Mouse (Mus musculus) cerebellum, adult 11 months (tissue): ENCODE data around the gene Cldn9.

Experiments used
- DNase-seq: peaks from one replicate; pipeline ENCODE4 v3.0.0; 2022

The Cldn9 gene

DNA sequence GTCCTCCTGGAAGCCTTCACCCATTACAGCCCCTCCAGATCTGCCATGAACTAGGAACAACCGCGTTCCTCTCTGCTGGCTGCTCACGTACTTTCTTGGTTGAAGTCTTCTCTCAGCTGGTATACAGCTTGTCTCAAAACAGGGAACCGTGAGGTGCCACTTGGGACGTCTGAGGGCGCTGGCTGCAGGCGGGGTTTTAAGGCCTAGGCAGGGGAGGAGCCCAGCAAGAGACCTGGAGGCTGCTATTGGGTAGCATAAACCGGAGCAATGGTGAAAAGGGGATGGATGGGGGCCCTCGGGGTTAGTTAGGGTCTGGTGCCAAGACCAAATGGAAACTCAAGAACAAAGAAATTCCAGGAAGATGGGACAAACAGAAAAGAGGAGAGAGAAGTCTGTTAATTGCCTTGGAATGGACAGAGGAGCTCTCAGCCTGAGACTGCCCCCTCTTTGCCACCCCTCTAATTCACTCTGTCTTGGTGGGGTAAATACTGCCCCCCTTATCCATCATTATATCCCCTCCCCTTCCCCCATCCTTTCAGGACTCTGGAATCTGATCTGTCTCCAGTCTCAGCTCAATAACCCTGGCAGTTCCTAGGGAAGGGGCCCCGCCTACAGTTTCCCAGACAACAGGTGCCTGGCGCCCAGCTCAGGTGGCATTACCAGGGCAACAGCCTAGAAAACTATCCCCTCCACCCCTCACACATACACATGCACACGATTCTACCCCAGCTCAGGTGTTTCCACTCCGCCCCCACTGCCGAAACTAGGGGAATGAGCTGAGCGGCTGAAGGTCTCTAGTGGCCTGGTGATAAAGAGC lies at the start of gene Cldn9:
Gene Cldn9, minus strand, starts transcription at position 171 of the 817 bp plus-strand sequence.
- DNase-seq, result no peak

DNA sequence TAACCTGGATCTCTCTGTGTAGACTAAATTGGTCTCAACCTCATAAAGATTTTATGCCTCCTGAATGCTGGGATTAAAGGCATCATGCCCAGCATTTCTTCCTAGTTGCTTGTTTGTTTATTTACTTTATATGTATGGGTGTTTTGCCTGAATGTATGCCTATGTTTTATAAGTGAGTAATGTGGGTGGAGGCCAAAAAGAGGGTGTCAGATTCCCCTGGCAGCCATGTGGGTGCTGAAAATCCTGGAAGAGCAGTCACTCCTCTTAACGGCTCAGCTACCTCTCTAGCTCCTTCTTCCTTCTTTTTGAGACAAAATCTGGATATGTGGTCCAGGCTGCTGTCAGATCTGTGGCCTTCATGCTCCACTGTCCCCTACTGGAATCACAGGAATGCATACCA lies 46.6 kb upstream of the Cldn9 start:
- DNase-seq, result no peak

DNA sequence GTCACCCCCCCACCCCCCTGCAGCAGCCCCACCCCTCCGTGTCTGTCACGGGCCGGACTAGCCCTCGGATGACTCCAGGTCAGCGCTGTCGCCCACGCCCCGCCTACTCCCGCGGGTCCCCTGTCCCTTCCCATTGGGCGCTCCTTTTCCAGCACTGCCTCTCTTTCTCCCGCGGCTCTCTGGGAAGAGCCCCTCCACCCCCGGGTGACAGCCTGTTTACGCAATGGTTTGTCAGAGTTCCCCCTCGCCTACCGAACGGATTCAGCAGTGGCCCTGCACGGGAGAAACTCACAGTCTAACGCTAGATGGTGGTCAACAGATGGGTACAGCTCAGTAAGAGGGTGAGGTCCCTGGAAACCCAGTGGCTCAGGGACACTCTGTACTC lies 42.9 kb upstream of the Cldn9 start:
- DNase-seq, result peak; percentile 69

DNA sequence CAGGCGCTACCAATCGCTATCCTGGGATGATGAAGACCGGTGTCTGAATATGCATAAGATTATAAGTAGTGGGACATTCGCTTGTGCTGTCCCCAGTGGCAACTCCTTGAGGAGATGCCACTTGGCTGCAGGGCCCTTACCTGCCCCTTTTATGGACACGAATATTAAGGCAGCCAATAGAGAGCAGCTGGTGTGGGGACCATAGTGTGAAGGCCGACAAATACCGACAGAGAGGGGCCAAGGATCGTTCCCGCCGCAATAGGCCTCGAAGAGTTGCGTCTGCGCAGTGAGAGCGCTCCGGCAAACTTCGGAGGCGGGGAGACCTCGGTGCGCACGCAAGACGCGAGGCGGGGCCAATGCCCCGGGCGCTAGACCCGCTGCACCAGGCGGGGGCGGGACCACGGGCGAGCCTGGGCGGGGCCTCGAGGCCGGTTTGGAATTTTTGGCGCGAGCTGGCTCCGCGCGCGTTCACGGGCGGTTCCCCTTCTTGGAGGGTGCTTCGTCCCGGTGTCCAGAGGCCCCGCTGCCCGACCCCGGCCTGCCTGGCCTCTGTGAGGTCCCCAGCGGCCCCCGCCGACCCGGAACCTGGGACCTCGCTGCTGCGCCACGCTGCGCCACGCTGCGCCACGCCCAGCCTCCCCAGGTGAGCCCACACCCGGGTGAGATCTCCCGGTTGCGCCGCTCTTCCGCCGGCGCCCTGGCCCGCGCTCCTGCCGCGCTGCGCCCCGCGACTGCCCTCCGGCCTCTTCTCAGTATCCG lies 42.4 kb upstream of the Cldn9 start, which contains the start of gene Pkmyt1:
Gene Pkmyt1, plus strand, starts transcription at position 338 of the 759 bp plus-strand sequence.
- peak; percentile 95 for DNase-seq

DNA sequence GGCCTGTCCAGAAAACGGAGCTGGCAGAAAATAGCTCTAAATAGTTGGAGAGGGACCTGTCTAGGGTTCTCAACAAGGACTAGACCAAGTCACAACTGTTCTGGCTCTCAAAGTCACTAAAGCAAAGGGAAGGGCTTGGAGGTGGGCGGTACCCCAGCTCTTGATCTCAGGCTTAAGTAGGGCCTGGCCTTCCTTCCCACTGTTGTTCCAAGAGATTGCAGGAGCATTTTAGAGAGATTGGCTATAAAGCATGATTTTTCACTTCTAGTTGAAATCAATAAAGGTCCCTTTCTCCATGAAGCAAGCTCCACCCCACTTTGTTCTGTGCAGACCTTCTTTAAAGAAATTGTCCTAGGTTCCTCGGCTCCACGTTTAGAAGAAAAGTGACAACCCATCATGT lies 41.7 kb upstream of the Cldn9 start:
- no peak for DNase-seq

DNA sequence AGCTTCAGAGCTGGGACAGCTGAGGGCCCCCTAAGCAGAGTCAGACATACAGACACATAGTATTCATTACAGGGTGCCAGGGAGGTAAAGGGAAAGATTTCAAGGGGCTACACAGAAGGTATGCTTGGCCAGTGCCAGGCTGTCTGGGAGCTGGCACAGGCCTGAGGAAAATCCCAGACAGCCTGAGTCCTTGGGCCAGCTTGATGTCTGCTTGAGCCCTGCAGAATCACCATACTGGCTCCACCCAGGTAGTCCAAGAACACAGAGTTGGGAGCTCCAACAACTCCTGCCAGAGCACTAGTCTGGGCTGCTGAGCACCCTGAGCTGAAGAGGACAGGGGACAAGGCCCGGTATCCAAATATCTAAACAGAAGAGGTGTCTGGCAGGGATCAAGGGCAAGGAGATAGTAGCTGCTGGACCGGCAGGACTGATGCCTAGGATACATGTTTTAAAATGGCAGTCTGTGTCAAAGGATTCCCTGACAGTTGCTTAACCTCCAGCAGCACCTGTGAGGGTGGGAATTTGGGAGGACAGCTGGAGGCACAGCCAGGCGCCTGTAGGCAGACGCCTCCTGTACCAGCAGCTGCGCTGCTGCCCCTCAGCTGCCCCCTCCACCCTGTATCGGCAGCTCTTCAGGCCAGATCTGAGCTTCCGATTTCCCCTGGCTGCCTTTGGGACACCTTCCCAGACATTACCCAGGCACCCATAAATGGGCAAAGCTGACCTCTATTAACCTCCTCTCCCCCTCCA lies 38.7 kb upstream of the Cldn9 start, which contains the start of gene 1520401A03Rik:
Gene 1520401A03Rik, minus strand, starts transcription at position 408 of the 750 bp plus-strand sequence.
- DNase-seq, result no peak

DNA sequence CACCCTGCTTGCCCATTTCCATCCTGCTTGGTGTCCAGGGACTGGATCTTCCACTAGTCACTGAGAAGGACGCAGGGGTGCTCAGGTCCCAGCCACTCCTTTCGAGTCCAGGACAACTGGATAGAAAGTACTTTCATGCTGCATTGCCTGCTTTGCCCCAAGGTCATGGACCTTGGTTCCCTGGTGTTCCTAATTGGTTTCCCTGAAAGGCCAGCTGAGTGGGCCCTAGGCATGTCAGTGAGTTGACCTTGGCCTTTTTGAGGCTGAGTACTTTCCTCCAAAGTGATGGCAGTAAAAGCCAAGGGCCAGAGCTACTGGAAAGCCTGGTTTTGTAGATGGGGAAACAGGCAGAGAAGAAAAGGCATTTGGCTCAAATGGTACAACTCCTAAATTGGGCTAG lies 38.1 kb upstream of the Cldn9 start:
- DNase-seq, result no peak

DNA sequence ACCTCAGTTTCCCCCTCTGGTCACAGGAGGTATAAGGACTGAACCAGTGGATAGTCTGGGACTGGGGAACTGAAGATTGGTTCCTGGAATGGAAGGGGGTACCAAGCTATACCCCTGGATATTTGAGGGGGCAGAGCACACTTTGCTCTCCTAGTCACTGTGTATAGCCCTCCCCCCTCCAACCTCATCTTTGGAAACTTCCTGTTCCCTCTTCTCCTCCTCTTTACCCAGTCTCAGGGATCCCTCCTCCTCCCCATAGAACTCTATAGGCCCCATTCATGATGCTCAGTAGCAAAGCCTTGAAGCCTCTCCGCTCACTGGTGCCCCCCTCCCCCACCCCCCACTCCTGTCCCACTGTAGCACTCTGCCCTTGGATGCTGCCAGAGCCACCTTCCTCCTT lies 35.6 kb upstream of the Cldn9 start:
- no peak for DNase-seq

DNA sequence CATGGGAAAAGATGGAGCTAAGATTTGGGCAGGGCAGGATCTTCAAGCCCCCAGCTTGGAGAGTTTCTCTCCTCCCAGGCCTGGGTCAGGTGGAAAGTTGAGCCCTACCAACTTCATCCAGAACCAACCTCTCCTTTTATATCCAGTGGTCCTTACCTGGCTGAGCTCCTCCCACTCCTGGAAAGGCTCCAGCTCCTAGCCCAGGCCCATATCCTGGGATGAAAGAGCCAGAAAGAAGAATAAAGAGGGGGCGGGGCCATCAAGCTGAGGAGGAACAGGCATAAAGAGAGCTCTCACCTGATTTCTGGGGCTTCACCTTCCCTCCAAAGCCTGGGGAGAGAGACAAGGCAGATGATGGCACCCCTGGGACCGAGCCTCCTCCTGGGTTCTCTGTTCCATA lies 33.2 kb upstream of the Cldn9 start:
- no peak for DNase-seq

DNA sequence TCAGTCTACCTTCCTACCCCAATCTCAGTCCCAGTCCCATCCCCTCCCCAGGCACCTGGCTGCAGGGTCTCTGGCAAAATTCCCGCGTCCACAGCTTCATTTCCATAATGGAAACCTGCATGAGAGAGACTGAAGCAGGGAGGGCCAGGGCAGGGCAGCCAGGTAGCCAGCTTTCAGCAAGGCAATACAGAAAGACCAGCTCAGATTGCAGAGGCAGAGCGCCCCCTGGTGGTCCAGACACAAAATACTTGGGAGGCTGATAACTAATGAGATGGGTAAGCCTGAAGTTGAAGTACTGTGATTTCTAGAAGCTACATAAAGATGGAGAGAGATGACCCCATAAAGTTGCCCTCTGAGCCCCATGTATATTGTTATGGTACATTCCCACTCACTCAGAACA lies 22.4 kb upstream of the Cldn9 start:
- DNase-seq, result peak; percentile 72

DNA sequence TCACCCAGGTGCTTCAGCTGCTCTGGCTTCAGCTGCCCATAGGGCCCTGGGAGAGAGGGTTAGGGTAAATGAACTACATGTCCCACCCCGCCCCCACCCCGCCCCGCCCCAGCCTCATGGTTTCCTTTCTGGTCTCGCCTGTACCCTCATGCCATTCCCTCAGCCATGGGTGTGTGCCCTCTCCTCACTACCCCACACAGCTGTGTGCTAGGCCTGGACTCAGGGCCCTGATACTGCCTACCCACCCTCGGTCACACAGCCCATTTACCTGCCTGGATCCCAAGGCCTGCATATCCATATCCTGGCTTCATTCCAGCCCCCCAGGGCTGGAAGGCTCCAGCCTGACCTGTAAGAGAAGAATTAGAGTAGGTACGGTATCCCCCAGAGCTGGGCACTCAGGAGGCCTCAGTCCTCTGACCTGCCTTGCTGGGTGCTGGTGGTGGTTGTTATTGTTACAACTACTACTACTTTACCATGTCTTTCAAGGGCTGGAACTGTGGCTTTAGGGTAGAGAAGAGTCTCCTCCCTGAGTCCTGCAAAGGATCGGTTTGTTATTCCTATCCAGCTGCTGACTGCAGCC lies 21.8 kb upstream of the Cldn9 start:
- no peak for DNase-seq

DNA sequence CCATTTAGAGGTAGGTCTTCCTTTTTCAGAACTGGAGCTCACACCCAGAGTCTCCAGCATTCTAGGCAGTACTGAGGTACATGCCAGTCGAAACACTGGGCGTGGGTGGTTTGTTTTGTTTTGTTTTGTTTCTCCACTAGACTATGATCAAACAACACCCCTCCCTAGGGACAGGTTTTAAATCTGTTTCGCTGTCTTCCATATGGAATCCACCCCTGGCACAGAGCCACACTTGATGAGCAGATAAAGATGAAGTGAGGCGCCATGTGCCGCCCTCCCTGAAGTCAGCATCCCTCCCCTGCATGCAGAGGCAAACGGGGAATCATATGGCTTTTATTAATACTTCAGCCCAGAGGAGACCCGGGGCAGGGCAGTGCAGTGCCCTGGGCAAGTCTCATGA lies 20.9 kb upstream of the Cldn9 start:
- DNase-seq, result no peak

DNA sequence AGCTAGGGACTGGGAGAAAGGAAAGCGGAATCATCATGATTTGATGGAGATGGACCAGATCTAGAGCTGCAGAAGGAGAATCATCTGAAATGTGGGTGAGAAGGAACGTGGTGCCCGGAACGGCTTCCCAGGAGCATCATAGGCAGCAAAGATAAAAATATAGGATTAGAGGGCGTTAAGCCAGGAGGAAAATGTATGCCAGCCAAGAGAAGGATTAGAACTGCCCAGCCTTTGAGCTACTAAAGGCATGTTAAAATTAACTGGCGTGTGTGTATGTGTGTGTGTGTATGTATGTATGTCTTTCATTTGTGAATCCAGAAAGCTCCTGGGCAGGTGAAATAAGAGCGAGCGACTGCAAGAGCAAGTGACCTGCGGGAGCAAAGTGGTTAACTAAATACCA lies 19.5 kb upstream of the Cldn9 start:
- DNase-seq, result no peak

DNA sequence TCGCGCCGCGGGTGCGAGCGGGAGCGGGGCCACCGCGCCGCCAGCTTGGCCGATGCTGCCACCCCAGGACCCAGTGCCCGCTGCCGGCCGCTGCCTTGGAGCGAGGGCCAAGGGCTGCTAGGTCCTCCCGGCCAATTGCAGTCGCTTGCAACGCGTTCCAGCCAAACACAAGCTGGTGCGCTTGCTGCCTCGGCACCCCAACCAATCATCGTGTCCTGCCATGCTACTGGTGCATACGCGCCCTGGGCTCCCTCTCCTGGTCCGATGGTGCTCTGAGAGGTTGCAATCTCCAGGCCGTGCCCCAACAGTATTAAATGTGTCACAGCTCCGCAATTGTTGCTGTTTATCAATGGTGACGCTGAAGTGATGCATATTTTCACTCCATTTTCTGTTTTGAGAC lies 16.3 kb upstream of the Cldn9 start:
- peak; percentile 93 for DNase-seq

DNA sequence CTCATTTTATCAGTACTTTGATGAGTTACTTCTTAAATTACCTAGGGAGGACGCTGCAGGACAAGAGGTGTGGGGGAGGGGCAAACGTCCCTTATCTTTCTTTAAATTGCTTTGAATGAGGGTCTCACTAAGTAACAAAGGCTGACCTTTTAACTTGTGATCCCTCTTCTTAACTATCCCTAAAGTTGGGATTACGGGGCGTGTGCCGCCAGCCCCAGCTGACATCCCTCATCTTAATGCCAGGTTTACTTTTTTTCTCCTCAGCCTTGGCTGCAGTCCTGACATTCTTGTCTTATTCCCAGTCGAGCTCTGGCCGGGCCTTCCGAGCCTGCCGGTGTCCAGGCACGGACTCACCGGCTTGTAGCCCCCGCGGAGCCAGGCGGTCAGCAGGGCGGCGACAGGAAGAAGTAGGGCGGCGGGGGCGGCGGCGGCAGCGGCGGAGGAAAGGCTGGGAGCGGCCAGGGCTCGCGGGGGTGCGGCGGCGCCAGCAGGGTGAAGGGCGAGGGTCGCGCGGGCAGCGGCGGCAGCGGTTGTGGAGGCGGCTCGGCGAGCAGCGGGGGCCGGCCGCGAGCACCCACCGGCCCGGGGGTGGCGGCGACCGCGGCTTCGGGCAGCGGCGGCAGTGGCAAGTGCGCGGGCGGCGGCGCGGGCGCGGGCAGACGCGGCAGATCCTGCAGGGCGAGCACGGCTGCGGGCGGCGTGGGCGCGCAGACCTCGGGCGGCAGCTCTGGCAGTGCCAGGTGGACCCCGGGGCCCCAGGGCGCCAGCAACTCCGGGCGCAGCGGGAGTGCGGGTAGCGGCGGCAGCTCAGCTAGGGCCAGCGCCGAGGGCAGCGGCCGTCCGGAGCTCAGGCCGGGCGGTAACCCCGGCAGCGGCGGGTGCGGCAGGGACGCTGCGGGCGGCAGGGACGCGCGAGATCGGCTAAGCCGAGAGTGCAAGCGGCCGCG lies 15.6 kb upstream of the Cldn9 start:
- peak; percentile 54 for DNase-seq

DNA sequence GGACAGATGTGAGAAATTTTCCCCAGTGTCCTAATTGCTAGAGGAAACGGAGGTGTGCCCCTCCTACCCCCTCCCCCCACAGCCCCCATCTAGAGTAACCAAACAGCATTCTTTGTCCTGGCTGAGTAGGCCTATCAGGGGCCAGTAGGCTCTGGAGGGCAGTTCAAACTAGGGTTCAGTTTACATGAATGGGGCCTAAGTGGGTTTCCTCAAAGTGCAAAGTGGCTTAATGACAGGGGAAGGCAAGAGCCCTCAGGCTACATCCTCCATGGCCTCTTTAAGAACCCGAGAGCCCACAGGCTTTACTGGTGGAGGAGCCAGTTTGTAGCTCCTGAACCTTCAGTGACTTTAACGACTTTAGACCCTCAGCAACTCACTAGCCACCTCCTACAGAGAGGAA lies 12.0 kb upstream of the Cldn9 start:
- DNase-seq, result no peak

DNA sequence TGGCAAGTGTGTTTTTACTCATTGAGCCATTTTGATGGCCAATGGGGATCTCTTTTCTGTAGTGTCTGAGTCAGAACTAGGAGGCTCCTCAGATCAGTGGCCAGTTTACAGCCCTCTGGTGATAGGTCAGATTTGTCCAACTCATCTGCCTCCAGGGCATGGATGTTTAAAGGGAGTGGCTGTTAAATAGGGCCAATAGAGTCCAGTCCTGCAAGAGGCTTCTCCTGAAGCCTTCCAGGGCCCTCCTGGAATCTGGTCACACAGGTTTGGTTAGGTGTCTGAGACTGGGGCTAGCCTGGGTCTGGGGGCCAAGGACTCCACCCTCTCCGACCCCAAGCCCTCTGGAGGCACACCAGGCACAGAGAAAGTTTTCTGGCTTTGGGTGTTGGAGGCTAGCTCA lies 10.7 kb upstream of the Cldn9 start:
- no peak for DNase-seq

DNA sequence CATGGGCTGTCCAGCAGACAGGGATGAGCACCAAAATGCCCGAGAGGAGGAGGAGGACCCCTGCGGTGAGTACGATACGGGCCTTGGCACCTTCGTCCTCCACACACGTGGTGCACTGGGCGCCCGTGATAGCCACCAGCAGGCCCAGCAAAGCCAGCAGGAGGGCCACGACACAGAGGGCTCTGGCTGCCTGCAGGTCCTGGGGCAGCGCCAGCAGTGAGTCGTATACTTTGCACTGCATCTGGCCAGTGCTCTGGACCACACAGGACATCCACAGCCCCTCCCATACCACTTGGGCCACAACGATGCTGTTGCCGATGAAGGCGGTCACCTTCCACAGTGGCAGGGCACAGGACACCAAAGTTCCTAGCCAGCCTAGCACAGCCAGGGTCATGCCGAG lies 600 bp downstream of the Cldn9 start:
- no peak for DNase-seq

DNA sequence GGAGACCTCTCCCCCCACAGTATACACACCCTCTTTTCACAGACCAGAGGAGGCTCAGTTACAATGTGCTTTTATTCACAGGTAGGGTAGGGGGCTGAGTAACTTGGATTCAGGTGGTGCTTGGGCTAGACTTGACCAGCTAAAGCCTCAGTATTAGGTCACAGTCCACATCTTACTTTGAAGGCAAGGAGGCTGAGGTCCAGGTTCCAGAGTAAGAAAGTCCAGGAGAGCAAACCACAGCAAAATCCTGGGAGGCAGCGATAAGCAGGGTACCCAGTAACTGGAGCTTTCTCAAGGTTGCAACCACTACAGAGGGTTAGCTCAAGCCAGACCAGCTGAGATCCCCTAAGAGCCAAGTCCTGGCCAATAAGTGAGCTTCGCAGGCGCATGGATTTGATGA lies 1.3 kb downstream of the Cldn9 start:
- DNase-seq, result no peak

DNA sequence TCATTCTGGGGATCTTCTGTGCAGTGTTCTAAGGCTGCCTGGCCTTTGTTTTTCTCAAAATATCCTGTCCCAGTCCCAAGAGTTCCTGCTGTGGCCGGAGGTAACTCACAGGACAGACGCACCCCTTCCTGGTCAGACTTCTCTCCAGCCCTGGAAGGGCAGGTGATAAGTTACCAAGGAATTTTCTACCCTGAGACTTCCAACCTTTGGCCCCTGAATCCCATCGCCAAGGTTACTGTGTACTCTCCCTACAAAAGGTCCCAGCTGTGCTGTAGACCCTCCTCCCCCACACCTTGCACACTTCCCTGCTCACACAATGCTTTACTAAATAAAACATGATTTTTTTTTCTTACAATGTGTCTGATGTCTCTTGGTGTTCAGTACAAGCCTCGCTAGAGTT lies 1.7 kb downstream of the Cldn9 start:
- DNase-seq, result no peak

DNA sequence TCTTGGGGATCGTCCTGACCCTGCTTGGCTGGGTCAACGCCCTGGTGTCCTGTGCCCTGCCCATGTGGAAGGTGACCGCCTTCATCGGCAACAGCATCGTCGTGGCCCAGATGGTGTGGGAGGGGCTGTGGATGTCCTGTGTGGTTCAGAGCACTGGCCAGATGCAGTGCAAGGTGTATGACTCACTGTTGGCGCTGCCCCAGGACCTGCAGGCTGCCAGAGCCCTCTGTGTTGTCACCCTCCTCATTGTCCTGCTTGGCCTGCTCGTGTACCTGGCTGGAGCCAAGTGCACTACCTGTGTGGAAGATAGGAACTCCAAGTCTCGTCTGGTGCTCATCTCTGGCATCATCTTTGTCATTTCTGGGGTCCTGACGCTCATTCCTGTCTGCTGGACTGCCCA lies 2.7 kb downstream of the Cldn9 start:
- peak; percentile 25 for DNase-seq

DNA sequence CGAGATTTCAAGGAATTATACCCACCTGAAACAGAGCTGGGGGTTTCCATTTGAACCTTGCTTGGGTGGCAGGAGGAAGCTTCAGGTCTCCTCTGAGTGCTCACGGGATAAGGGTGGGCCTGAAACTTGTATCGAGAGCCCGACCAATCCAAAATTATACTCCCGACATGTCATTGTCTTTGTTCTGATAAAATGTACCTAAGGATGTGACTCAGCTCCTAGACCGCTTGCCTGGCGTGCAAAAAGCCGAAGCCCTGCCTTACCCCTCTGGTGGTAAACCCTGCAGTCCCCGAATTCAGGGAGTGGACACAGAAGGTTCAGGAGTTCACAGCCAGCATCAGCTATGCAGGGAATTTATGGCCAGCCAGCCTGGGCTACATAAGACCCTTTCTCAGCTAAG lies 3.5 kb downstream of the Cldn9 start:
- peak; percentile 9 for DNase-seq
